Mouse (Mus musculus) yolk sac, embryonic 10.5 days (tissue): Measurements from ENCODE around the gene Plpp2.

ENCODE experiments used
- DNase-seq: peaks from one replicate; pipeline ENCODE4 v3.0.0-alpha.2; 2017; ENCODE audit warnings: low spot score

The Plpp2 gene

GRCm38 (mm10) chr10:79548971-79549723, 15.6 kb upstream of the Plpp2 start:
- no peak for DNase-seq

- DNase-seq, result no peak
Observed at GRCm38 (mm10) chr10:79548546-79548945, 14.9 kb upstream of the Plpp2 start.

- no peak for DNase-seq
Observed at GRCm38 (mm10) chr10:79547148-79547675, 13.6 kb upstream of the Plpp2 start.

GRCm38 (mm10) chr10:79546483-79546882, 12.9 kb upstream of the Plpp2 start:
- no peak for DNase-seq

GRCm38 (mm10) chr10:79545891-79546290, 12.3 kb upstream of the Plpp2 start:
- DNase-seq, result no peak

GRCm38 (mm10) chr10:79544631-79545030, 11.0 kb upstream of the Plpp2 start:
- no peak for DNase-seq

GRCm38 (mm10) chr10:79543884-79544597, 10.4 kb upstream of the Plpp2 start:
- peak; percentile 36 for DNase-seq

GRCm38 (mm10) chr10:79542171-79542570, 8.6 kb upstream of the Plpp2 start:
- DNase-seq, result no peak

- no peak for DNase-seq
Observed at GRCm38 (mm10) chr10:79541522-79541921, 7.9 kb upstream of the Plpp2 start.

GRCm38 (mm10) chr10:79540746-79541145, 7.2 kb upstream of the Plpp2 start:
- DNase-seq, result no peak

GRCm38 (mm10) chr10:79539701-79540495, 6.3 kb upstream of the Plpp2 start:
- no peak for DNase-seq

GRCm38 (mm10) chr10:79538873-79539272, 5.3 kb upstream of the Plpp2 start:
- no peak for DNase-seq

- no peak for DNase-seq
Observed at GRCm38 (mm10) chr10:79538323-79538722, 4.7 kb upstream of the Plpp2 start.

GRCm38 (mm10) chr10:79537781-79538180, 4.2 kb upstream of the Plpp2 start:
- DNase-seq, result no peak

- DNase-seq, result no peak
Observed at GRCm38 (mm10) chr10:79537271-79537670, 3.7 kb upstream of the Plpp2 start.

- DNase-seq, result no peak
Observed at GRCm38 (mm10) chr10:79536461-79537080, 3.0 kb upstream of the Plpp2 start.

- no peak for DNase-seq
Observed at GRCm38 (mm10) chr10:79535431-79535830, 1.8 kb upstream of the Plpp2 start.

GRCm38 (mm10) chr10:79534426-79534825, 830 bp upstream of the Plpp2 start:
- no peak for DNase-seq

- no peak for DNase-seq
Observed at GRCm38 (mm10) chr10:79532678-79533077, 918 bp downstream of the Plpp2 start.

- DNase-seq, result no peak
Observed at GRCm38 (mm10) chr10:79531593-79531992, 2.0 kb downstream of the Plpp2 start.

- no peak for DNase-seq
Observed at GRCm38 (mm10) chr10:79530721-79531120, 2.9 kb downstream of the Plpp2 start.

GRCm38 (mm10) chr10:79530241-79530640, 3.4 kb downstream of the Plpp2 start:
- DNase-seq, result no peak
